Mouse (Mus musculus) myocyte (in vitro differentiated cells): ENCODE results near the gene Rapgef2.

ENCODE experiments used
- POLR2A ChIP-seq: IDR thresholded peaks from one replicate; pipeline ENCODE4 v1.6.1; 2011; ENCODE audit warnings: low read depth, mild to moderate bottlenecking, control low read depth, moderate library complexity; ENCODE audit not compliant: insufficient read length
- USF1 ChIP-seq: IDR thresholded peaks from one replicate; pipeline ENCODE4 v1.6.1; 2011; ENCODE audit warnings: low read depth, mild to moderate bottlenecking, control low read depth, moderate library complexity

- TF ChIP-seq POLR2A (no peak), USF1 (no peak)
These were observed 260.3 kb downstream of the Rapgef2 start for GRCm38 (mm10) chr3:79025983-79026382.
